Mouse (Mus musculus) left cerebral cortex, adult 9 months (tissue): ENCODE results near the gene Rasgrp2.
A peak's percentile ranks its signal among the peaks of the same experiment; 100 is the strongest.

Source experiments
- DNase-seq, 2 experiments: peaks; one replicate each; pipeline ENCODE4 v3.0.0; 2022; ENCODE audit warnings: low spot score in 2 of 2

Gene Rasgrp2

DNA sequence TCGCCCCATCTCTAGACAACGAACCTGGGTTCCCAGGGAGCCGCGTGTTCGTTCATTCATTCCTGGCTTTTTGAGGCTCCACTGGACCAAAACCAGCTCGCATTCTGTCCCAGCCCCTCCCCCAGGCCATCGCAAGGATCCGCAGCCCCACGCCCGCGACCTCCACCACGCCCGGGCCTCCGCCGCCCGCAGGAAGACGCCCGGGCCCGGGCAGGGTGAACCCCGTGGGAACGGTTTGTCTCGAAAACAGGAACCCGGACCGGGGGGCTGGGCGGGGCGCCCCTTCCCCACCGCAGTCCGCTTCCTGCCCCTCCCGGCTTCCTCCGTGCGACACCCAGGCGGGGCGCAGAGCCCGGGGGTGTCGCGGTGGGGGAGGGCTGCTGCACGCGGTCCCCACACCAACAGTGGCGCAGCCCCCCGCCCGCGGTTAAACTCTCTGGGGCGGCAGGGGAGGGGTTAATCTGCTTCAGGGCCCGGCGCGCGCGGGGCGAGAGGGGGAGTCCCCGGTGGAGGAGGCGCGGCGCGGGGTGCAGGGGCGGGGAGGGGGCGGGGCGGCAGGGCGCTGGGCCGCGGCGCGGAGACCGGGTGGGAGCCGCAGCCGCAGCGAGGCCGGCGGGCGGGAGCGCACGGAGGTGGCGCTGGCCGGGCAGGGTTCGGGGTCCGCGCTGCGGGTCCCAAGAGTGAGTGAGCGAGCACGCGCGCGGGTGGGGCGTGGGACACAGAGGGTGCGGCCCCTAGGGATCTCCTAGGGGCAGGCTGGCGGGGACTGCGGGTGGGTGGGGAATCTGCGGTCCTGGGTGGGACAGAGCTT lies at the start of gene Rasgrp2:
Gene Rasgrp2, plus strand, starts transcription at position 56 of the 811 bp plus-strand sequence.
- no peak for DNase-seq

DNA sequence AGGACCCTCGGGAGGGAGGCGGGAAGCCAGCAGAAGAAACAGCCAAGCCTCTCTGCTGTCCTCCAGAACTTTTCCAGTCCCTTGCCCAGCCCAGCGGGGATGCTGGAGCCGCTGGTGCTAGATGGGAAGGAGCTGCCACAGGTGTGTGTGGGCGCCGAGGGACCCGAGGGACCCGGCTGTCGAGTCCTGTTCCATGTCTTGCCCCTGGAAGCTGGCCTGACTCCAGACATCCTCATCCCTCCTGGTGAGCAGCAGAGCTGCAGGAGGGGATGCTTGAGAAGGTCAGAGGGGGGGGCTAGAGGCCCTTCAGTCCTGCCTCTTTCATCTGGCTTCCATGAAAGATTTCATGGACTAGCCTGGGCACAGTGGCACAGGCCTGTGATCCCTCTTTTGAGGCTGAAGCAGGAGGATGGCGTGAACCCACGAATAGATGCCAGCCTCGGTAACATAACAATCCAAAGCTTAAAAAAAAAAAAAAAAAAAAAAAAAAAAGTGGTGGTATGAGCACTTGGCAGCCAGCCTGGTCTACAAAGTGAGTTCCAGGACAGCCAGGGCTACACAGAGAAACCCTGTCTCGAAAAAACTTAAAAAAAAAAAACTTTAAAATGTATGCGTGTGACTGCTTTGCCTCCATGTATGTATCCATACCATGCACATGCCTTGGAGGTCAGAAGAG lies 47.6 kb upstream of the Rasgrp2 start:
- no peak for DNase-seq

DNA sequence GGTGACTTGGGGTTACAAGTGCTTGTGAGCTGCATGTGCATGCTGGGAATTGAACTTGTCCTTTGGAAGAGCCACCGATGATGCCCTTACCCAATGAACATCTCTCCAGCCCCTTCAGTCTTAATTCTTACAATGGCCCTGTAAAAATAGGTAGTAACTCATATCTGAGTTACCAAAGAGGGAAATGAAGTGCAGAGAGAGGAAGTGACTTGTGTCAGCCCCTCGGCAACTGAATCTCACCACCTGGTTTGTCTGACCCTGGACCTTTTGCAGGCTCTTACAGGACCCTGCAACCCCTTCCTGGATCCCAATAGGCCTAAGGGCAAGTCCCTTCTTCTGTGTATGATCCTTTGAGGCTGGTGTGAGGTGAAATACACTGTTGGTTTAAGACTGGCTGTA lies 47.0 kb upstream of the Rasgrp2 start:
- no peak for DNase-seq

DNA sequence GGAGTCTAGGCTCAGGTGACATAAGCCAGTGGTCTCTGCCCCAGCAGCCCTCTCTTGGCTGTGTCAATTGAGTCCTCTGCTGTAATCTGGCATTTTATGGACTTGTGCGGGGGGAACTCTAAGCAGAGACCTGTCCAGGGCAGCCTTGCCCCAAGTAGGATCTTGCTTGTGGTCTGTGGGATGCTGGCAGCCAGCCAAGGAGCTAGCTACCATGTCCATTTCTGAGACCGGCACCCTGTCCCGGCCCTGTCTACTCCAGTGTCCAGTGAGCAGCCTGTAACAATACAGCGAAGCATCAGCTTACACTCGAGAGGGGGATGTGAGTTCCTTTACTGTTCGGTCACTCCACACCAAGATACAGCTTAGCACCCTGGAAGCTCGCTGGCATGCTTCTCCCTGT lies 45.1 kb upstream of the Rasgrp2 start:
- no peak for DNase-seq

DNA sequence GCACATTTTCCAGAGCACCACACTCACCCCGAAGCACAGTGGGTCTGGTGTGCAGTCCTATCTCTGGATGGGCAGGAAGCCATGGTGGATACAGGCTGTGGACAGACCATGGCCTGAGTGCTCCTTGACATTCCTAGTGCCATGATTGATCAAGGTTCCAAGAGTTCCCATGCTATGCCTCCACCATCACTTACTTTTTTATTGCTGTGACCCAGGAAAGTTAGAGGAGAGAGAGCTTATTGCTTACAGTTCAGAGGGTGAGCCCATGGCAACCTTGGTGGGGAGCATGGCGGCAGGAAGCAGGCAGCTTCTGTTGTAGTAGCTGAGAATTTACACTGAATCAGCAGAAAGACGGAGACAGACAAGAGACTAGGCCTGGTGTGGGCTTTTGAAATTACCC lies 37.8 kb upstream of the Rasgrp2 start:
- DNase-seq = no peak

DNA sequence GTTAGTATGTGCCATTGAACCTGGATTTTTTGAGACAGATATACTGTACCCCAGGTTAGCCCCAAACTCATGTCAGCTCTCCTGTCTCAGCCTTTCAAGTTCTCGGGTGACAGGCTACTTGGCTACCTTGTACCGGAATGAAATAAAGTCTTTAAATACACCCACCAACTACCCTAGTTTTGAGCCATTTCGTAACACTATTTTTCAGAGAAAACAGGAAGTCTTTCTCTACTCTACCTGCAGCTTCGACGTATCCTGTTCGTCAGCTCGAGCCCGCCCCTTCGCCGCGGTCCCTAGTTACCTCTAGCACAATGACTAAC lies 36.1 kb upstream of the Rasgrp2 start:
- no peak for DNase-seq

DNA sequence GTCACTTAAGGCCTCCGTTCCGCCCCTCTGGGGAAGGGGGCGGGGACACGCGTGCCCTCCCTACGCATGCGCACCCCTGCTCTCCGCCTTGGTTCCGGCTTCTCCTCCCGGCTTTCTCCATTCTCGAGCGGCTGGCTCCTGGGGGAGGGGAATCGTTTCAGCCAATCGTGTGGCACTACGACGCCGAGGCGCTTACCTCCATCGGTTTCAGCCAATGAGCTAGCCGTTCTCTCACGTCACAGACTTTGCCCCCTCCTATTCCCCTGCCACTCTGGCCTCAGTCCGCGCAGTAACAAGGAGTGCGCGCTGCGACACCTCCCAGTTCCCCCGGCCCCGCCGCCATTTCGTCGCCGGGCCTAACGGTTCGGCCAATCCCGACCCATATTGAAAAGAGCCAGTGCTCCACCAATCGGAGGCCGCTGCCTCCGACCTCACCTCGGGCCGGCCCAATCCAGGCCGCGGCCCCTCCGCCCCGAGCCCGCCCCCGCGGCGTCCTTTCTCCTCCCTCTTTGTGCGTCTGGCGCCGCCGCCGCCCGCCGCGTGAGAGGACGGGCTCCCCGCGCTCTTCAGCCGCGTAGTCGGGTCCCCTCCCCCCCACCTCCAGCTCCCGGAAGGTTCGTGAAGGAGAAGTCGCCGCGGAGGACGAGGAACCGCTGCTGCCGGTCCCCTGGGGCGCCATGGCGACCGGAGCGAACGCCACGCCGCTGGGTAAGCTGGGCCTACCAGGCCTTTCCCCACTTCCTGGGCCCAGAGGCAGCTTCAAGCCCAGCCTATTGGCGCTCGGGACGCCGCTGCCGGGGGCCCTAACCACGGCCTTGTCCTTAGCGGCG lies 35.5 kb upstream of the Rasgrp2 start, which contains the start of gene Sf1:
Gene Sf1, plus strand, starts transcription at position 280 of the 830 bp plus-strand sequence.
- DNase-seq = peak; percentile 100

DNA sequence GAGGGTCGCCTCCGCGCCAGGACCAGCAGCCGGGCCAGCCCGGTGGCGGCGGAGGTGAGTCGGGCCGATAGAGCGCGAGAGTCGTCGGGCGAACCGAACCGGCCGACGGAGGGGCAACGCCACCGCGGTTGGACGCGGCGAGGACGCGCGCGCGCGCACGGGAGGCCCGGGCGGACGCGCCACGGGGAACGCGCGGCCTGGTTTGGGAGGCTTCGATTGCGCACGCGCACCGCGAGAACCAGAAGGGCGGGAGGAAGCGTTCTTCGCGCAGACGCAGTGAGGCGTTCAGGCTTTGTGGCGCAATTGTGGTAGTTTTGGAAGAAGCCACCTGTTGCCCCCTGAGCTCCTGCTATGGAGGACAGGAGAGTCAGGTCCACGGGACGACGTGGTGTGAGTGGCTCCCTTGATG lies 34.8 kb upstream of the Rasgrp2 start:
- peak; percentile 74 to 91 for DNase-seq

DNA sequence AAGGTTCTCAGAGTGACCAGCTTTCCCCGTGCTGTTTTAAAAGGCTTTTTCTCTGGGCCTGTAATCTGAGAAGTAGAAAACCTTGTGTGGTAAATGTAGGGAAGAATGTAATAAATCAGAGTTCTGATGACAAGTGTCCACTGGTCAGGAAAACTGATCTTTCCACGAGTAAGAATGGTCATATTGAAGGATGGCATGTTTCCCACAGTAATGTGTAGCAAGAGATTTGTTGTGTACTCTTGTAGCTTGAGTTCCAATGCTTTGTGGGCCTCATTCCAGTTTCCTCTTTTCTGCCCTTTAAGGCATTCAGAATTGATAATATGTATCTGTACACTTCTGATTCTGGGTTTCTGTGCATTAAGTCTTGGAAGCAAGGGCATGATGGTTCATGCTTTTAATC lies 34.3 kb upstream of the Rasgrp2 start:
- DNase-seq = no peak

DNA sequence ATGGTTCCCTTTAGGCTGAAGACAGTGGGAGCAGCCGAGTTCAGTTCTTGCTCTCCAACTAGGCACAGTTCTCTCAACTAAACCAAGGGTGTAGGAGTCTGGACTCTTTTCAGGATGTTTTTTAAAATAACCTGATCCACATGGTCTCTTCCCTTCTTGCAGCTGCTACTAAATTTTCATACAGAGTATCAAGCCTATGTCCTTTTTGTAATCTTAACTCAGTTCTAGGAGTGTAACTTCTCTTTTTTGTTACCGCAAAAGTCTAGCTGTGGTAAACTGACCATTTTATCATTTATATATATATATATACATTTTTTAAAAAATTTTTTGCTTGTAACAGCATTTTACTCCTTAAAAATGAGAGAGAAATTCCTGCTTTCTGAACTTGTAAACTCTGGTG lies 29.0 kb upstream of the Rasgrp2 start:
- DNase-seq = no peak

DNA sequence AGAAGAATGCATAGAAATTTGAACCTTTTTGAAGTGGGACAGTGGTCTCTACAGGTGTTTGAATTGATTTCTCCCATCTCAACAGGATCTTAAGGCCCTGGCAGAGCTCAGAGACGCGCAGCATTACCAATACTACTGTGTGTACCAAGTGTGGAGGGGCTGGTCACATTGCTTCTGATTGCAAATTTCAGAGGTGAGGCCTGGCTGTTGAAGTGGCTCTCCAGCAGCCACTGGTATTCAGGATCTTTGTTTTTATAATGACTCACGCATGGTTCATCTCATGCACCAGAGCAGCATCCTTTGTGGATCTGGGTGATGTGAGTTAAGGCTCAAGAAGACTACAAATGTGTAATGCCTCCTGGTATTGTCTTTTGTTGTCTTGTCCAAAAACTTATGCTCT lies 26.7 kb upstream of the Rasgrp2 start:
- DNase-seq = no peak

DNA sequence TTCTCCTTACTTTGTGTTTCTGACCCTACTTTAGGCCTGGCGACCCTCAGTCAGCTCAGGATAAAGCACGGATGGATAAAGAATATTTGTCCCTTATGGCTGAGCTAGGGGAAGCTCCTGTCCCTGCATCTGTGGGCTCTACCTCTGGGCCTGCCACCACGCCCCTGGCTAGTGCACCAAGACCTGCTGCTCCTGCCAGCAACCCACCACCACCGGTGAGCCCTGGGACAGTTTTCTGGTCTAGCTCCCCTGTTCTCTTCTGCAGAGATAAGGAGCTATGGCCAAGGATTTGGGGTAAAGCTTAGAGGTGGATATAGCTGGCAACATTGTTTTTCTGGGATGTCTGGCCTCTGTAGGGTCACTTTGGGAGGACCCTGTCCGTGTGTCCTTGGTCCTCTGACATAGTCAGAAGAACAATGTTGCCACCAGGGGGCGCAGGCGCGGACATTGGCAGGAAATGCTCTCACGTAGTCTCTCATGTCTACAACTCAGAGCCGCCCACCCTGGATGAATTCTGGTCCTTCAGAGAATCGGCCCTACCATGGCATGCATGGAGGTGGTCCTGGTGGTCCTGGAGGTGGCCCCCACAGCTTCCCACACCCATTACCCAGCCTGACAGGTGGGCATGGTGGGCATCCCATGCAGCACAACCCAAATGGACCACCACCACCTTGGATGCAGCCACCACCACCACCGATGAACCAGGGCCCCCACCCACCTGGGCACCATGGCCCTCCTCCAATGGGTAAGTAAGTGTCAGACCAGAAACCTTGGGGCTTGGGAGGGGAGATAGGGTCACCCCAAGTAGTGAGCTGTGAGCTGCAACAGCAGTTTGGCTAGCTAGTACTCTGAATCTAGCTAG lies 25.4 kb upstream of the Rasgrp2 start:
- DNase-seq = peak in 1 of 2 experiments; percentile 73

DNA sequence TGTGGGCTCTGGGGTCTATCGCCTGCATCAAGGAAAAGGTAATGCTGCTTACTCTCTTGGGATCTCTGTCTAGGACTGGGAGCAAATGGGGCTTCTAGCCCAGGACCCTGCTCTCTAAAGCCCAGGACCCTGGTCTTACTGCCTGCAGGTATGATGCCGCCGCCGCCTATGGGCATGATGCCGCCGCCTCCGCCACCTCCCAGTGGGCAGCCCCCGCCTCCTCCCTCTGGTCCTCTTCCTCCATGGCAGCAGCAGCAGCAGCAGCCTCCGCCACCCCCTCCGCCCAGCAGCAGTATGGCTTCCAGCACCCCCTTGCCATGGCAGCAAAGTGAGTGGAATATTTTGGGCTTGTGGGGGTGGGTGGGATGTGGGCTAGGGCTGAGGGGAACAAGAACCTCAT lies 24.6 kb upstream of the Rasgrp2 start:
- no peak for DNase-seq

DNA sequence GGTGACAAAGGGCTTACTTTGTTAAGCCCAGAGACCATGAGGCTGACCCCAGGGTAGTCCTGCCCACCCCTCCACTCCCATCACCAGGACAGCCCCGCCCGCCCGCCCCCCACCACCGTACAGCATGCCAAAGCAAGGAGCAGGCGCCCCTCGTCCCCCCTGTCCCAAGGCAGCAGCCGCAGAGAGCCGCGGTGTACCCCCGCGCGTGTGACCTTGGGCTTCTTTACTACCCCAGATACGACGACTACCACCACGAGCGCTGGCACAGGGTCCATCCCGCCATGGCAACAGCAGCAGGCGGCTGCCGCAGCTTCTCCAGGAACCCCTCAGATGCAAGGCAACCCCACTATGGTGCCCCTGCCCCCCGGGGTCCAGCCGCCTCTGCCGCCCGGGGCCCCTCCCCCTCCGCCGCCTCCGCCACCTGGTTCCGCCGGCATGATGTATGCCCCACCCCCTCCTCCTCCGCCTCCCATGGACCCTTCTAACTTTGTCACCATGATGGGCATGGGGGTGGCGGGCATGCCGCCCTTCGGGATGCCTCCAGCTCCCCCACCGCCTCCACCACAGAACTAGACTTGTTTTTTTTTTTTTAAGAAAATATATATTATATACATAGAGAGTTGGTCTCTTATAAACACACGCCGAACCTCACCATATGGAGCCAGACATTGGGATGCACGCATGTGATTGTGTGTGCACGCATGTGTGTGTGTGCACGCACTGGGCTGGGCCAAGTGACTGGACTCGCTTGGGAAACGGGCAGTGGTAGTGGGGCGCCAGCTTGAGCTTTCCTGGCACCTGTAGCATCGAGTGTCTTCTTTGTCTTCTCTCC lies 23.5 kb upstream of the Rasgrp2 start:
- no peak for DNase-seq

DNA sequence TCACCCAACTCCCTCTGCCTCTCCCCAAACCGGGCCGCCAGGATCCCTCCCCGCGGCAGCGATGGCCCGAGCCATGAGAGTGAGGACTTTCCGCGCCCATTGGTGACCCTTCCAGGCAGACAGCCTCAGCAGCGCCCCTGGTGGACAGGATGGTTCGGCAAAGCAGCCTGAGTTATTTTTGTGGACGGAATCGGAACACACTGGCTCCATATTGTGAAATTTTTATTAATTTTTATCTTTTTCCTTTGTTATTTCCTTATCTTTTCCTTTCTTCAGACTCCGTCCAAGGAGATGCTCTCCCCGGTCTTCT lies 22.9 kb upstream of the Rasgrp2 start:
- peak in 1 of 2 experiments; percentile 43 for DNase-seq

DNA sequence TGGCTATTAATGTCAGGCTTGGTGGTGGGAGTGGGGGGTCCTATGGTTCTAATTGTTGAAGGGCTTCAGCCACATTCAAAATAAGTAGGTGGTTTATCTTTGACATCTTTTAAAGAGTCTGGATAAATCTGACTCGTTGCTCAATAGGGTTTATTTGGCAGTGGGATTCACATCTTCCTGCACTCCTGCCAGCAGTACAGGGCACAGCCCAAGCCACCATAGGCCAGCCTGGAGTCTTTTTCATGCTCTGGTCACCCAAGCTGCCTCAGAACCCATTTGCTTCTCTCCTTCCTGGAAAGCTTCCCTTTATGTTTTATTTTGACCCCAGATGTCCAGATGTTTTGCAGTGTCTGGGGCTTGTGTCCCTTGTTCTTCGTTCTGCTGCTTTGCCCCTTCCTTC lies 22.5 kb upstream of the Rasgrp2 start:
- DNase-seq = no peak

DNA sequence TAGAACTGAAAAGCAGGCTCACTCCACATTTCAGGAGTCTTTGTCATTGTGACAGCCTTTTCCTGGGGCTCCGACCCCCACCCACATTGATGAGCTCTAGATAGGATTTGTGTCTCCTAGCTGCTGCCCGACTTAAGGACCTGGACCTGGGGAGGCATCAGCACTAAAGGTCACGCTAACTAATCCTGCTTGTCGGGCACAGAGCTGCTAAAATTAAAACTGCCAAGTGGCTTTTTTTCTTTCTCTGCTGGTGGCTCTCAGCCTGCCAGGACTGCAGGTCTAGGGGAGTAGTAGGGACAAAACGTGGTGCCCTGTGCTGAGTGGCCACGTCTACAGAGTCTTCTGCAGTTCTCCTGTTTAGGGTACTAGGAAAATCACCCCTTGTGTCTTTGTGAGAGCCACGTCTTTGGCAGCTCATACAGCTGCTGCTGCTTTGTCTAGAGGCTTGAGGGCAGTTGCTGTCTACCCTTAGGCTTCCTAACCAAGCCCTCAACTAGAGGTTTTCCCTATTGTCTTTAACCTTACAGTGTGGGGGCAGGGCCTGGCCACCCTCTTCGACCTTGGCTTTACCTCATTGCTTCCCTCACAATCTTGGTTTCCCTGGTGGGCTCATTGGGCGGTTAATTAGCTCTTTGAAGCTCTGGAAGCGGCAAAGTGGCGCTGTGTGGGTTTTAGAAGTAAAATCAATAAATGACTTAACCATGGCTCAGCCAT lies 21.7 kb upstream of the Rasgrp2 start:
- no peak for DNase-seq

DNA sequence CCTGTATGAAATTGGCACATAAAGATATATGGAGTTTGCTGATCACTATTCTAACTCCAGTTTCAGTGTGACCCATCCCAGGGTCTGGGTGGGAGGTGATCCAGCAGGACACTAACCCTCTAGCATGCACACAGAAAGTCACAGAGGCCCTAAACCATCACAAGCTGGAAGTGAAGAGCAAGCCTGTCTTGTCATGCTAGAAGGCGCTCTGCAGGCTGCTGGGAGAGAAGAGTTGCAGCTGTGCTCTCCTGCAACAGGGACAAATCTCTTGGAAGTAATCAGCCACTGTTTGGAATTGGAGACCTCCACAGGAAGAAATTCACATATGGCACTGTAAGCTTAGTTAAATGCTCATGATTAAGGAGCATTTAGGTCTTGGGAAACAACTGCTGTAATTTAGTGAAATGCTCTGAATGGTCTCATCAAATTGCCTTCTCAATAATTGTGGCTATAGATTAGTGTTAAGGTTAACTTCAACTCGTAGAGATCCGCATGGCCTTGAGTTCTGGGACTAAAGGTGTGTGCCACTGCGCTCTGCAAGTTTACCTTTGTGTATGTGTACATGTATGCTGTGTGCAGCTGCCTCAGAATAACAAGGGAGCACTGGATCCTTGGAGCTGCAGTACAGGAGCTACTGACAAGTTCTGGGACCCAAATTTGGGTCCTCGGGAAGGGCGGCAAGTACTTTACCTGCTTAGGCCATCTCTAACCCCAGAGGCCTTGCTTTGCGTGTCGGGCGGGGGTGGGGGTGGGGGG lies 18.6 kb upstream of the Rasgrp2 start:
- no peak for DNase-seq

DNA sequence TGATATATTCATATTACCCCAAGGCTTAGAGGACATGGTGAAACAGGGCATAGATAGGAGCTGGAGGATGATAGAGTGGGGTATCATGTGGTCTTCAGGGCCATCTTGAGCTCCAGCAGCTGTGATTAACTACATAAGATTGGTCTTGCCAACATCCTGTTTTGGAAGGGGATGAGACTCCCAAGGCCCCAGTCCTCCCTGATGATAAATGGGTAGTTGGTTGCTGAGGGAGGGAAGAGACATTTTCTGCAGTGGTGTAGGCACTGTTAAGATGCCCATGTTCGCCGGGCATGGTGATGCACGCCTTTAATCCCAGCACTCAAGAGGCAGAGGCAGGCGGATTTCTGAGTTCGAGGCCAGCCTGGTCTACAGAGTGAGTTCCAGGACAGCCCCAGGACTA lies 17.9 kb upstream of the Rasgrp2 start:
- no peak for DNase-seq
